Mouse (Mus musculus): ENCODE measurements at regions not wholly inside any gene's neighbourhood (a gene's known extent, or its start where the extent isn't known, plus 50 kb on each side); places are given as distances from the start of the nearest gene placed in this dataset.

GRCm38 (mm10) chr6:78551666-78552352 is 83.1 kb upstream of the Reg3g start:
- no peak for TF ChIP-seq IRF4 (IDR thresholded peaks at IDR 0.05; ENCODE audit: low read depth, low read length)
- no peak for TF ChIP-seq GABPA (IDR thresholded peaks at IDR 0.05; ENCODE audit: insufficient replicate concordance, low read depth, low read length)
- no peak for TF ChIP-seq SMC3 (IDR thresholded peaks at IDR 0.05; ENCODE audit: low read depth, low read length)
- no peak for TF ChIP-seq NELFE (IDR thresholded peaks at IDR 0.05; ENCODE audit: low read depth, low read length)
- TF ChIP-seq EP300 (IDR thresholded peaks at IDR 0.05; ENCODE audit: low read length), result no peak
- TF ChIP-seq ZC3H11A (IDR thresholded peaks at IDR 0.05; ENCODE audit: low read depth, low read length), result no peak
- no peak for TF ChIP-seq MEF2A (IDR thresholded peaks at IDR 0.05; ENCODE audit: borderline replicate concordance, low read depth, low read length)
- no peak for TF ChIP-seq CHD1 (IDR thresholded peaks at IDR 0.05; ENCODE audit: low read depth, low read length)
- no peak for TF ChIP-seq RCOR1 (conservative IDR thresholded peaks at IDR 0.05; ENCODE audit: low read depth, low read length)
- TF ChIP-seq CTCF (conservative IDR thresholded peaks at IDR 0.05 in 1 of 2, IDR thresholded peaks at IDR 0.05 in 1 of 2; ENCODE audit: low read depth in 2 of 2, low read length in 2 of 2), result no peak
- TF ChIP-seq NRF1 (IDR thresholded peaks at IDR 0.05; ENCODE audit: low read depth, low read length), result no peak
- TF ChIP-seq ZKSCAN1 (IDR thresholded peaks at IDR 0.05; ENCODE audit: borderline replicate concordance, low read depth, low read length), result no peak
- TF ChIP-seq UBTF (IDR thresholded peaks at IDR 0.05; ENCODE audit: low read depth, low read length), result no peak
- TF ChIP-seq HCFC1 (IDR thresholded peaks at IDR 0.05; ENCODE audit: low read depth, low read length), result no peak
- Histone ChIP-seq H3K9ac (ENCODE audit: insufficient read depth, low read depth) (no peak overlapping the region), H3K4me3 (replicated peaks in 1 of 3; ENCODE audit: low read depth in 2 of 3, low read length in 2 of 3, poor library complexity in 1 of 3) (no peak overlapping the region), H3K27me3 (replicated peaks) (no peaks in the 10 kb centered on the region), H3K36me3 (replicated peaks in 1 of 2; ENCODE audit: control insufficient read depth in 1 of 2, insufficient read depth in 1 of 2, low read length in 1 of 2) (no peaks in the 10 kb centered on the region), H3K4me1 (ENCODE audit: control insufficient read depth in 1 of 2, insufficient read depth in 2 of 2) (no peaks in the 10 kb centered on the region), H3K79me2 (replicated peaks; ENCODE audit: control insufficient read depth, extremely low read depth, insufficient read depth, poor library complexity, severe bottlenecking) (no peaks in the 10 kb centered on the region), H3K9me3 (replicated peaks; ENCODE audit: low read length) (peaks cover 58% of the 10 kb centered on the region), H3K27ac (ENCODE audit: insufficient read depth, low read depth) (no peak overlapping the region), H3K4me2 (ENCODE audit: insufficient read depth, low read depth, poor library complexity, severe bottlenecking) (no peak overlapping the region)
- dilution Hi-C loops (cut with MboI; ENCODE audit: extremely low pct_ligation_motif_present, extremely low pct_unique_long_range_greater_than_20kb, low sequenced_read_pairs), result no loop called here
- in situ Hi-C loops (cut with MboI; ENCODE audit: low pct_ligation_motif_present, low pct_unique_long_range_greater_than_20kb, low sequenced_read_pairs), result no loop called here
- DNase-seq (ENCODE audit: extremely low read depth), result no peak

DNA sequence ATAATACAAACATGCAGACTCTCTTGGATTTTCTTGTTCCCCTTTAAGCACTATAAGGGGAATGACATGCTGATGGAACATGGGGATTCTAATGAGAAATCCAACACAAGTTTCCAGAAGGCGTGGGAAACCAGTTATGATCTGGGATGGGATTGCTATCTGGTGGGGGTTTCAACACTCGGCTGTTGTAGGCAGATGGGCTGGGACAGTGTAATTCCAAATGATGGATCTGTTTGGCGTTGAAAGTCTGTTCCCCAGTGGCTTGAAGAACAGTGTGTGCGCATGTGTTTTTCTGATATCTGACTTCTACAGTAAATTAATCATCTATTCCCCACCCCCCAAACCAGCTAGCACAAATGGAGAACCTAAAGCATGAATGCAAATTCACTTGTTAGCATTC is 79.8 kb upstream of the Reg3g start:
- Histone ChIP-seq H3K9me3 (replicated peaks; ENCODE audit: low read length) (peaks cover 66% of the 10 kb centered on the region), H3K4me1 (ENCODE audit: control insufficient read depth in 1 of 2, insufficient read depth in 2 of 2) (no peaks in the 10 kb centered on the region), H3K36me3 (replicated peaks in 1 of 2; ENCODE audit: control insufficient read depth in 1 of 2, insufficient read depth in 1 of 2, low read length in 1 of 2) (no peaks in the 10 kb centered on the region), H3K79me2 (replicated peaks; ENCODE audit: control insufficient read depth, extremely low read depth, insufficient read depth, poor library complexity, severe bottlenecking) (no peaks in the 10 kb centered on the region), H3K27ac (ENCODE audit: insufficient read depth, low read depth) (no peak overlapping the region), H3K4me3 (replicated peaks in 1 of 3; ENCODE audit: low read depth in 2 of 3, low read length in 2 of 3, poor library complexity in 1 of 3) (no peak overlapping the region), H3K27me3 (replicated peaks) (no peaks in the 10 kb centered on the region), H3K4me2 (ENCODE audit: insufficient read depth, low read depth, poor library complexity, severe bottlenecking) (no peak overlapping the region), H3K9ac (ENCODE audit: insufficient read depth, low read depth) (no peak overlapping the region)
- in situ Hi-C loops (cut with MboI; ENCODE audit: low pct_ligation_motif_present, low pct_unique_long_range_greater_than_20kb, low sequenced_read_pairs) (no loop called here), dilution Hi-C loops (cut with MboI; ENCODE audit: extremely low pct_ligation_motif_present, extremely low pct_unique_long_range_greater_than_20kb, low sequenced_read_pairs) (no loop called here)
- DNase-seq (ENCODE audit: extremely low read depth), result no peak
- TF ChIP-seq ETS1 (conservative IDR thresholded peaks at IDR 0.05; ENCODE audit: low read depth, low read length), result no peak
- no peak for TF ChIP-seq MEF2A (IDR thresholded peaks at IDR 0.05; ENCODE audit: borderline replicate concordance, low read depth, low read length)
- no peak for TF ChIP-seq USF2 (conservative IDR thresholded peaks at IDR 0.05; ENCODE audit: low read depth, low read length)
- no peak for TF ChIP-seq JUND (conservative IDR thresholded peaks at IDR 0.05; ENCODE audit: low read depth, low read length)
- no peak for TF ChIP-seq CHD1 (IDR thresholded peaks at IDR 0.05; ENCODE audit: low read depth, low read length)
